Mouse (Mus musculus): ENCODE results near the gene Cldn19. TPM values are rescaled to one million over a fixed set of nuclear protein-coding genes. Genes with fewer than 3 reads are reported as not detected.

Cldn19 gene
- polyA plus RNA-seq, 1 experiment: not detected

- H3K36me3 ChIP-seq (ENCODE audit: control insufficient read depth, insufficient read depth, low read length): no peaks in the 10 kb centered on the region
- H3K27ac ChIP-seq (ENCODE audit: insufficient read depth, low read depth, low read length): no peak overlapping the region
Measured at GRCm38 (mm10) chr4:119242571-119242970, 12.6 kb upstream of the Cldn19 start.

GRCm38 (mm10) chr4:119244468-119245240 lies 10.6 kb upstream of the Cldn19 start:
- no peak overlapping the region for H3K27ac ChIP-seq (ENCODE audit: insufficient read depth, low read depth, low read length)
- WGBS: 51% methylated on average over 22 of the region's 22 CpGs
- no peak for TF ChIP-seq CTCF (IDR thresholded peaks at IDR 0.05; ENCODE audit: extremely low read depth, insufficient read length, insufficient replicate concordance, low read depth, low read length)
- TF ChIP-seq POLR2A (IDR thresholded peaks at IDR 0.05; ENCODE audit: low read depth, low read length): no peak
- no peaks in the 10 kb centered on the region for H3K36me3 ChIP-seq (ENCODE audit: control insufficient read depth, insufficient read depth, low read length)
- H3K27me3 ChIP-seq (ENCODE audit: control insufficient read depth, insufficient read depth, low read length): no peaks in the 10 kb centered on the region
- H3K4me1 ChIP-seq (ENCODE audit: control insufficient read depth, insufficient read depth, insufficient read length, low read length): no peaks in the 10 kb centered on the region; the same call in 1 of the 2 replicates
- H3K4me3 ChIP-seq (ENCODE audit: low read depth, low read length): peak overlapping the region; percentile 26; the same call in 1 of the 2 replicates

More at GRCm38 (mm10) chr4:119242571-119242970, 12.6 kb upstream of the Cldn19 start:
- Histone ChIP-seq H3K27me3 (ENCODE audit: control insufficient read depth, insufficient read depth, low read length) (no peaks in the 10 kb centered on the region), H3K4me3 (ENCODE audit: low read depth, low read length) (no peak overlapping the region), H3K4me1 (ENCODE audit: control insufficient read depth, insufficient read depth, insufficient read length, low read length) (no peaks in the 10 kb centered on the region; the same call in 1 of the 2 replicates)
- 79% methylated on average over 12 of the region's 12 CpGs for WGBS
- TF ChIP-seq CTCF (IDR thresholded peaks at IDR 0.05; ENCODE audit: extremely low read depth, insufficient read length, insufficient replicate concordance, low read depth, low read length) (no peak), POLR2A (IDR thresholded peaks at IDR 0.05; ENCODE audit: low read depth, low read length) (no peak)

GRCm38 (mm10) chr4:119245556-119245955 lies 9.7 kb upstream of the Cldn19 start:
- no peaks in the 10 kb centered on the region; the same call in 1 of the 2 replicates for H3K4me1 ChIP-seq (ENCODE audit: control insufficient read depth, insufficient read depth, insufficient read length, low read length)
- no peaks in the 10 kb centered on the region for H3K36me3 ChIP-seq (ENCODE audit: control insufficient read depth, insufficient read depth, low read length)
- TF ChIP-seq POLR2A (IDR thresholded peaks at IDR 0.05; ENCODE audit: low read depth, low read length): no peak
- no peak for TF ChIP-seq CTCF (IDR thresholded peaks at IDR 0.05; ENCODE audit: extremely low read depth, insufficient read length, insufficient replicate concordance, low read depth, low read length)
- H3K27ac ChIP-seq (ENCODE audit: insufficient read depth, low read depth, low read length): no peak overlapping the region
- no peak overlapping the region for H3K4me3 ChIP-seq (ENCODE audit: low read depth, low read length)
- no peaks in the 10 kb centered on the region for H3K27me3 ChIP-seq (ENCODE audit: control insufficient read depth, insufficient read depth, low read length)
- WGBS: 38% methylated on average over 7 of the region's 7 CpGs

- no peak for TF ChIP-seq POLR2A (IDR thresholded peaks at IDR 0.05; ENCODE audit: low read depth, low read length)
- TF ChIP-seq CTCF (IDR thresholded peaks at IDR 0.05; ENCODE audit: extremely low read depth, insufficient read length, insufficient replicate concordance, low read depth, low read length): no peak
- H3K27ac ChIP-seq (ENCODE audit: insufficient read depth, low read depth, low read length): no peak overlapping the region
- H3K36me3 ChIP-seq (ENCODE audit: control insufficient read depth, insufficient read depth, low read length): no peaks in the 10 kb centered on the region
- no peaks in the 10 kb centered on the region; the same call in 1 of the 2 replicates for H3K4me1 ChIP-seq (ENCODE audit: control insufficient read depth, insufficient read depth, insufficient read length, low read length)
- 86% methylated on average over 9 of the region's 9 CpGs for WGBS
- H3K27me3 ChIP-seq (ENCODE audit: control insufficient read depth, insufficient read depth, low read length): no peaks in the 10 kb centered on the region
- no peak overlapping the region for H3K4me3 ChIP-seq (ENCODE audit: low read depth, low read length)
Measured at GRCm38 (mm10) chr4:119245961-119246360, 9.3 kb upstream of the Cldn19 start.

GRCm38 (mm10) chr4:119246688-119247225 lies 8.5 kb upstream of the Cldn19 start:
- H3K27me3 ChIP-seq (ENCODE audit: control insufficient read depth, insufficient read depth, low read length): no peaks in the 10 kb centered on the region
- H3K36me3 ChIP-seq (ENCODE audit: control insufficient read depth, insufficient read depth, low read length): no peaks in the 10 kb centered on the region
- TF ChIP-seq CTCF (IDR thresholded peaks at IDR 0.05; ENCODE audit: extremely low read depth, insufficient read length, insufficient replicate concordance, low read depth, low read length) (no peak), POLR2A (IDR thresholded peaks at IDR 0.05; ENCODE audit: low read depth, low read length) (no peak)
- 73% methylated on average over 14 of the region's 14 CpGs for WGBS
- no peaks in the 10 kb centered on the region; the same call in 1 of the 2 replicates for H3K4me1 ChIP-seq (ENCODE audit: control insufficient read depth, insufficient read depth, insufficient read length, low read length)
- H3K27ac ChIP-seq (ENCODE audit: insufficient read depth, low read depth, low read length): no peak overlapping the region
- H3K4me3 ChIP-seq (ENCODE audit: low read depth, low read length): no peak overlapping the region

GRCm38 (mm10) chr4:119247462-119248235 lies 7.6 kb upstream of the Cldn19 start:
- peak; percentile 78 for TF ChIP-seq CTCF (IDR thresholded peaks at IDR 0.05; ENCODE audit: extremely low read depth, insufficient read length, insufficient replicate concordance, low read depth, low read length)
- TF ChIP-seq POLR2A (IDR thresholded peaks at IDR 0.05; ENCODE audit: low read depth, low read length): no peak
- Histone ChIP-seq H3K4me1 (ENCODE audit: control insufficient read depth, insufficient read depth, insufficient read length, low read length) (no peaks in the 10 kb centered on the region; the same call in 1 of the 2 replicates), H3K27me3 (ENCODE audit: control insufficient read depth, insufficient read depth, low read length) (no peaks in the 10 kb centered on the region), H3K36me3 (ENCODE audit: control insufficient read depth, insufficient read depth, low read length) (no peaks in the 10 kb centered on the region), H3K27ac (ENCODE audit: insufficient read depth, low read depth, low read length) (no peak overlapping the region), H3K4me3 (ENCODE audit: low read depth, low read length) (no peak overlapping the region)
- WGBS: 36% methylated on average over 13 of the region's 13 CpGs
